Mouse (Mus musculus) kidney, adult 2 months (tissue): ENCODE measurements around the gene Wscd2.

Experiments
- CTCF ChIP-seq: fragments of 200-500 bp; conservative IDR thresholded peaks from 2 replicates; pipeline ENCODE4 v1.5.1; 2011; ENCODE audit warnings: low read depth, mild to moderate bottlenecking, control low read depth, low read length, moderate library complexity, mixed read lengths; ENCODE audit not compliant: insufficient read depth, insufficient read length
- POLR2A ChIP-seq: fragments of 200-500 bp; IDR thresholded peaks from one replicate; pipeline ENCODE4 v1.6.1; 2011; ENCODE audit warnings: low read depth, low read length, control low read depth

DNA sequence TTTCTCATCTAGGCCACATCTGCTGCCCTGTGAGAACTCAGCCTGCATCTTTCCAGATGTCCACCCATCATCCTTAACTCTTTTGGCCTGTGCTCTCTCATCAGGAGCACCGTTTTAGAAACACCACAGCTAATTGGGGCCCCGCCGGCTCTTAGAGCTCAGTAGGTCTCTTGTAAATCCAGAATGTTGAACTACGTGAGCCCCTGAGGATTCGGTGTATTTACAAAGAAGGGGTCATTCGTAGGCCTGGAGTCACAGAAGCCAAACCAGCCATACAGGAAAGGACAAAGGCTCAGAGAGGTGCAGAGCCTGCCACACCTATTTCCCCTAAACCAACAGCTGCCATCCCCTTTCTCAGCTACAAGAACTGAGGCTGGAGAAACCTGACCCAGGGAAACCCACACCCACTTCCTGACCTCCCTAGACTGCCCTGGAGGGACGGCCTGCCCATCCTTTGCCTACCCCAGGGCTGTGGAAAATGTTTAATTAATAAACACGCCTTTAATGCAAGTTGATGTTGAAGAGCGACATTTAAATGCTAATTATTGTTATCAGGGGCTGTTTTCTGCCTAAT, 106.7 kb downstream of the Wscd2 start:
- no peak for TF ChIP-seq POLR2A
- TF ChIP-seq CTCF = no peak
